Mouse (Mus musculus) midbrain, embryonic 16.5 days (tissue): Measurements from ENCODE around the gene Mrps27. TPM values are rescaled to one million over a fixed set of nuclear protein-coding genes. Genes with fewer than 3 reads are reported as not detected.
A peak's percentile ranks its signal among the peaks of the same experiment; 100 is the strongest.

Experiments used
- ATAC-seq: fragments of 200-750 bp; cut with Nextera tagmentation; 2 replicates; pipeline ENCODE4 v1.8.0; 2017; ENCODE audit warnings: moderate TSS enrichment
- H3K27ac ChIP-seq: fragments of 300-500 bp; sonication (generic); 2 replicates; pipeline ENCODE4 v1.5.1; 2014; ENCODE audit warnings: mild to moderate bottlenecking, low read length, mixed read lengths
- H3K27me3 ChIP-seq: fragments of 300-500 bp; sonication (generic); 2 replicates; pipeline ENCODE4 v1.6.1; 2014; ENCODE audit warnings: low read depth, low read length, mixed read lengths; ENCODE audit not compliant: control insufficient read depth, insufficient read depth
- H3K36me3 ChIP-seq: fragments of 300-500 bp; sonication (generic); 2 replicates; pipeline ENCODE4 v1.6.1; 2014; ENCODE audit warnings: mild to moderate bottlenecking, low read length, moderate library complexity, mixed read lengths; ENCODE audit not compliant: control insufficient read depth, insufficient read depth
- H3K4me1 ChIP-seq: fragments of 300-500 bp; sonication (generic); 2 replicates; pipeline ENCODE4 v1.6.1; 2014; ENCODE audit warnings: mild to moderate bottlenecking, low read length, mixed read lengths; ENCODE audit not compliant: control insufficient read depth, insufficient read depth
- H3K4me2 ChIP-seq: fragments of 300-500 bp; sonication (generic); 2 replicates; pipeline ENCODE4 v1.6.1; 2014; ENCODE audit warnings: mild to moderate bottlenecking, low read length, mixed read lengths
- H3K4me3 ChIP-seq: fragments of 300-500 bp; sonication (generic); 2 replicates; pipeline ENCODE4 v1.5.1; 2014; ENCODE audit warnings: low read depth, mild to moderate bottlenecking, low read length, moderate library complexity, mixed read lengths
- H3K9ac ChIP-seq: fragments of 300-500 bp; sonication (generic); 2 replicates; pipeline ENCODE4 v1.6.1; 2014; ENCODE audit warnings: low read depth, low read length, mixed read lengths
- H3K9me3 ChIP-seq: fragments of 300-500 bp; sonication (generic); replicated peaks from 2 replicates; pipeline ENCODE4 v1.6.1; 2014; ENCODE audit warnings: mild to moderate bottlenecking, low read length, mixed read lengths; ENCODE audit not compliant: control insufficient read depth, poor library complexity, severe bottlenecking
- WGBS: fragments of 180-500 bp; shearing (Covaris S2); extraction: QIAGEN DNeasy Blood & Tissue Kit; methylation state at CpG from one replicate; pipeline ENCODE4 v1.1.7; 2014; 5-methylcytosine and 5-hydroxymethylcytosine counted together
- polyA plus RNA-seq: library from polyadenylated mRNA; unstranded; fragments of >200 nt; fragmentation: Nextera tagmentation; extraction: Ambion mirVana; gene quantifications from 2 replicates; pipeline ENCODE4 v1.2.1, GENCODE M21; 2015

The Mrps27 gene
- polyA plus RNA-seq, 1 experiment from 2014 or later: 44.4 TPM

GRCm38 (mm10) chr13:99391417-99391816 lies 46.8 kb downstream of the Mrps27 start:
- no peak overlapping the region for H3K4me3 ChIP-seq
- H3K4me2 ChIP-seq: no peak overlapping the region
- no peaks in the 10 kb centered on the region for H3K36me3 ChIP-seq
- peaks cover 14% of the 10 kb centered on the region for H3K4me1 ChIP-seq
- no peak overlapping the region for H3K9ac ChIP-seq
- H3K27me3 ChIP-seq: no peaks in the 10 kb centered on the region
- no peak overlapping the region for H3K27ac ChIP-seq
- no peaks in the 10 kb centered on the region for H3K9me3 ChIP-seq
- WGBS: 44% methylated on average over 3 of the region's 3 CpGs
- no peak for ATAC-seq

DNA sequence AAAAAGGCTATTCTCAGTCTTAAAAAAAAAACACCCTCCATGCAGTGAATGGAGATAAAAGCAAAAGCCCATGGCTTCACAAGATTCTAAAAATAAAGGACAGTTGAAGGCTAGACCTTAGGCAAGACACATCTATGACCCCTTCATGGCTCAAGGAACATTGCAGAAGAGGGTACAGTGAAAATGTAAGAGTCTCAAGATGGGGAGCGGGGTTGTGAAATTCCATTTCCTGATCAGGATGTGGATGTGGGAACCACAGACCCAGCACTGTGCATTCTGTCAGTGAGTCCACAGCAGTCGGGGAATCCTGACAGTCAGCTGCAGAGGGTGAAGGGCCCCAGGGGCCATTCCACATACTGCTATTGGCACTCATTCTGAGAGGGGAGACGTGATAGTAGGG lies 48.5 kb downstream of the Mrps27 start:
- Histone ChIP-seq H3K36me3 (no peaks in the 10 kb centered on the region), H3K4me1 (peaks cover 19% of the 10 kb centered on the region), H3K27me3 (no peaks in the 10 kb centered on the region), H3K9me3 (no peaks in the 10 kb centered on the region), H3K9ac (no peak overlapping the region), H3K27ac (no peak overlapping the region), H3K4me2 (no peak overlapping the region), H3K4me3 (no peak overlapping the region)
- ATAC-seq: no peak
- 89% methylated on average over 3 of the region's 3 CpGs for WGBS

- 31% methylated on average over 3 of the region's 3 CpGs for WGBS
Observed at GRCm38 (mm10) chr13:99394694-99395093, 50.1 kb downstream of the Mrps27 start.

DNA sequence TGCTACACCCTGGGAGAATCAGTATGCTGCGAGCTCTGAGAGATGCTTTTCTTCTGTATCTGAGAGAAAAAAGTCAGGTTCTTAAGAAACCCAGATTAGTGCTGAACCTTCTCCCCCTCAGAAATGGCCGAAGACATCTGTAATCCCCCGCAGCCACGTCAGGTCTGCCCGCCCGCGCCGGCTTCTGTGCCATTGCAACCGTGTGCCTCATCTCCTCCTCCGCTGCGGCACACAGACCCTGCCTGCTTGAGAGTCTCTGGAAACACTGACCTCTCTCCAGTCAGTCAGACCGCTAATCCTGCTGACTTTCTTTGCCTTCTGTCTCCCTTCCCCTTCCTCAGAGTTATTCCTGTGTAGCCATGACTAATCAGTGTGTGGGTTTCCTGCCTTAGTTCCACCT lies 50.9 kb downstream of the Mrps27 start:
- 10% methylated on average over 12 of the region's 12 CpGs for WGBS
- Histone ChIP-seq H3K9me3 (no peaks in the 10 kb centered on the region), H3K4me1 (peaks cover 19% of the 10 kb centered on the region), H3K27me3 (no peaks in the 10 kb centered on the region), H3K9ac (no peak overlapping the region), H3K4me3 (no peak overlapping the region), H3K27ac (no peak overlapping the region), H3K36me3 (no peaks in the 10 kb centered on the region), H3K4me2 (peak overlapping the region; percentile 14)
- peak; percentile 54 for ATAC-seq

More at GRCm38 (mm10) chr13:99394694-99395093, 50.1 kb downstream of the Mrps27 start:
- no peak overlapping the region for H3K4me3 ChIP-seq
- no peaks in the 10 kb centered on the region for H3K27me3 ChIP-seq
- H3K4me1 ChIP-seq: peaks cover 19% of the 10 kb centered on the region
- ATAC-seq: no peak
- no peak overlapping the region for H3K27ac ChIP-seq
- no peaks in the 10 kb centered on the region for H3K36me3 ChIP-seq
- no peaks in the 10 kb centered on the region for H3K9me3 ChIP-seq
- no peak overlapping the region for H3K4me2 ChIP-seq
- peak overlapping the region; percentile 20; the same call in 1 of the 2 replicates for H3K9ac ChIP-seq

DNA sequence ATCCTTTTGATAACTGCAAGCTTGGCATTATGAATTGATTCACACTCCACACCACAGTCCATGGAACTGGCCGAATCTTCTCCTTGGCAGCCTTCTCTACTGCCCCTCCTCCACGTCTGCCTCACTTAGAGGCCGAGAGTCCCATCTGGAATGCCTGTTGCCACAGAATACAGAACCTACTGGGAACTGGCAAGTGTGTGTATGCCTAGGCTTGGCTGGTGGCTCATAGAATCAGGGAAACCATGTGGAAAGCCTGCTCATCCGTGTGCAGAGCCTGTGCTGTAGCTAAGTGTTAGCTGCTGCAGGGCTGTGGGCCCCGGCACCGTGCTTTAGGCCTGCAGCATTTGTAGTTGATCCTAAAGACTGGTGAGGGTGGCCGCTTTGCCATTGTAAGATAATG lies 52.6 kb downstream of the Mrps27 start:
- WGBS: 32% methylated on average over 7 of the region's 7 CpGs
- no peaks in the 10 kb centered on the region for H3K27me3 ChIP-seq
- peaks cover 19% of the 10 kb centered on the region for H3K4me1 ChIP-seq
- no peak overlapping the region for H3K9ac ChIP-seq
- no peak overlapping the region for H3K4me3 ChIP-seq
- H3K36me3 ChIP-seq: no peaks in the 10 kb centered on the region
- peak; percentile 68; the same call in 1 of the 2 replicates for ATAC-seq
- H3K27ac ChIP-seq: no peak overlapping the region
- H3K4me2 ChIP-seq: no peak overlapping the region
- H3K9me3 ChIP-seq: no peaks in the 10 kb centered on the region

DNA sequence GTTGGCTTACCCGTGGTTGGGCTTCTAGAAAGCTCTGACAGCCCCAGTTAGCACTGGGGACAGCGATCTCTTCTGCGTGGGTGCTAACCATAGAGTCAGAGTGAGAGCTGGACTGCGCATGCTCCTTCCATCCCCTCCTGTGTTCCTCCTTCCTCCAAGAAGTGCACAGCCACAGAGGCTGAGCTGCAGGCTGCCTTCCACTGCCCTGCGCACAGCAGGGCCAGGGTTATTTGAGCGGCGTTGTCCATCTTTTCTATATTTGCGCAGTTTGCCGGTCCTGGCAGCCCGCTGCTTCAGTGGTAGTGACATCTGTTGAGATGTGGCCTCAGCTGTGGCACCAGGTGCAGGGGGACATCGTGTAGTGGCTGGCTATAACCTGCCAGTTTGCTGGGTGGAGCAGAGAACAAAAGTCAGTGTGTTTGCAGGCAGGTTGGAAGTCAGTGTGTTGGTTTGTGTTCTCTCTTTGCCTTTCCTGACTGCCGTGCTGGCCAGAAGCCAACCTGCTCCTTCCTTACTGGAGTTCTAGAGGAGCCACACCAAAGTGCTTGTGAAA lies 53.6 kb downstream of the Mrps27 start:
- WGBS: 81% methylated on average over 12 of the region's 12 CpGs
- no peak overlapping the region for H3K27ac ChIP-seq
- H3K36me3 ChIP-seq: no peaks in the 10 kb centered on the region
- ATAC-seq: no peak
- no peak overlapping the region for H3K4me3 ChIP-seq
- no peaks in the 10 kb centered on the region for H3K9me3 ChIP-seq
- no peak overlapping the region for H3K9ac ChIP-seq
- no peaks in the 10 kb centered on the region for H3K27me3 ChIP-seq
- H3K4me1 ChIP-seq: peaks cover 19% of the 10 kb centered on the region
- H3K4me2 ChIP-seq: no peak overlapping the region

GRCm38 (mm10) chr13:99399373-99399772 lies 54.8 kb downstream of the Mrps27 start:
- H3K4me3 ChIP-seq: no peak overlapping the region
- 65% methylated on average over 4 of the region's 4 CpGs for WGBS
- no peak for ATAC-seq

GRCm38 (mm10) chr13:99409216-99409615 lies 64.6 kb downstream of the Mrps27 start:
- ATAC-seq: no peak
- Histone ChIP-seq H3K4me3 (no peak overlapping the region), H3K4me1 (peaks cover 10% of the 10 kb centered on the region; the same call in 1 of the 2 replicates), H3K9ac (no peak overlapping the region), H3K27ac (no peak overlapping the region), H3K27me3 (no peaks in the 10 kb centered on the region), H3K9me3 (no peaks in the 10 kb centered on the region), H3K36me3 (no peaks in the 10 kb centered on the region), H3K4me2 (no peak overlapping the region)
- WGBS: 27% methylated on average over 2 of the region's 2 CpGs

More at GRCm38 (mm10) chr13:99399373-99399772, 54.8 kb downstream of the Mrps27 start:
- no peak overlapping the region for H3K27ac ChIP-seq
- no peaks in the 10 kb centered on the region for H3K9me3 ChIP-seq
- H3K36me3 ChIP-seq: no peaks in the 10 kb centered on the region
- H3K4me2 ChIP-seq: no peak overlapping the region
- H3K27me3 ChIP-seq: no peaks in the 10 kb centered on the region
- peaks cover 19% of the 10 kb centered on the region for H3K4me1 ChIP-seq
- no peak overlapping the region for H3K9ac ChIP-seq

DNA sequence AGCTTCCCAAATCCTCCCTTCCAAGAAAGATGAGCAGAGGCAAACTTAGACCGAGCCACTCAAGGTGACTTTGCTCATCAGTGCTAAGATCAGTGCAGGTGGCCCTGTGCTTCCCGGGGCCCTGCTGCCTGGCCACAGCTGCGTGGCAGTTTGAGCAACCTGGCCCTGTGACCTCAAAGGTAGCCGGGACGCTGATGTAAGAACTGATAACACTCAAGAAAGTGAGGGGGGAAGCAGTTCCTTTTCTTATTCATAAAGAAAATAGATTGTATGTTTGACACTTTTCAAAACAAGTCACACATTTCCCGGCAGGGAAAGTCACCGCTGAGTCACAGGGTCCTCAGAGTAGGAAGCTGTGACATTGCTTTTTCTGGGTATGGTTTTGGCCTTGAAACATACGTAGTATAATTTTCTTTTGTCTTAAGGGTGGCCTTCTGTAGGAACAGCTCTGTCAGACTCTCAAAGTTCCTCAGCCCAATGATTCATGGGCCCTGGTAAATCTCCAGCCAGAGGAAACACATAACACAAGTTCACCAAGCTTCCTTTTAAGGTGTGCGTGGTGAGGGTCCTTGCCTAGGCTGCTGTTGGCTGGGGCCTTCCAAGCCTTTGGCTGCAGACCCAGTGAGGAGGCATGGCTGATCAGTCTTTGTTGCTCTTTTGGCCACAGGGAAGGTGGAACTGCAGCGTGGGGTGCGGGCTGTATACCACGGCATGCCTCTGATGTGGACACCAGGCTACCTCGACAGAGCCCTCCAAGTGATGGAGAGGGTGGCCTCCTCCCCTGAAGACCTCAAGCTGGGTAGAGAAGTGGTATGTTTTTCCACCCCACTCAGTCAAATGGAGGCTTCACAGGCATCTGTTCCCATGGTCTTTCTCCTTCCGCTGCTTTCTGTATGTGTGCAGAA lies 66.3 kb downstream of the Mrps27 start:
- no peaks in the 10 kb centered on the region for H3K36me3 ChIP-seq
- H3K9ac ChIP-seq: no peak overlapping the region
- no peak overlapping the region for H3K27ac ChIP-seq
- H3K4me2 ChIP-seq: no peak overlapping the region
- WGBS: 93% methylated on average over 14 of the region's 14 CpGs
- no peaks in the 10 kb centered on the region for H3K9me3 ChIP-seq
- no peak for ATAC-seq
- H3K4me1 ChIP-seq: peaks cover 10% of the 10 kb centered on the region; the same call in 1 of the 2 replicates
- H3K4me3 ChIP-seq: no peak overlapping the region
- no peaks in the 10 kb centered on the region for H3K27me3 ChIP-seq
